Mouse (Mus musculus) spleen, postnatal 10 days (tissue): ENCODE data around the gene Zc3h10.
A peak's percentile ranks its signal among the peaks of the same experiment; 100 is the strongest.
"Not testable (repeated sequence)": the region's sequence is repeated elsewhere in the genome, so short reads cannot be mapped to it uniquely, and the experiment has no call there.

Experiments used
- DNase-seq, 2 experiments: peaks; one replicate each; pipeline ENCODE4 v3.0.0; 2021 to 2022; ENCODE audit warnings: low spot score in 2 of 2

The Zc3h10 gene

GRCm38 (mm10) chr10:128555567-128555966 is 8.0 kb upstream of the Zc3h10 start:
- not testable (repeated sequence) for DNase-seq

GRCm38 (mm10) chr10:128550144-128550823 is 2.7 kb upstream of the Zc3h10 start:
- DNase-seq: not testable (repeated sequence)

DNA sequence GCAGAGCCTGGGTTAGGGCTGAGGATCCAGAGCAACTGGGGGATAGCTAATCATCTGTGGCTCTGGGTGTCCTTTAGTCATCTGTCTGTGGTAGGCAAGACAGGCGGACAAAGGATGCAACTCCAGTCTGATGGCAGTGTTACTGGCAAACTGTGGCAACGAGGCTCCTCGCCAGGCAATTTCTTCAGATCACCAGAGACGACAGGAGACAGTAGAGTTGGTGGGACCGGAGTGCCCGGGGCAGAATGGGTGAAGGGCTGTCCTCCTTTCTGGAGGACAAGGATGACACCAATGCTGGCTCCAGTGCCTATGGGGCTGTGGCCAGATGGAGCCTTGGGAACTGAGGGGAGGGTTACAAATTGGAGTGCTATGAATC is 2.1 kb upstream of the Zc3h10 start:
- peak in 1 of 2 experiments; percentile 24 for DNase-seq

- peak; percentile 85 to 94 for DNase-seq
Measured at GRCm38 (mm10) chr10:128548947-128549681, 1.5 kb upstream of the Zc3h10 start, which contains the start of gene Rpl41. Gene Rpl41 (minus strand): TSS chr10:128549305.

- peak in 1 of 2 experiments; percentile 40 for DNase-seq
Measured at GRCm38 (mm10) chr10:128548051-128548791, 647 bp upstream of the Zc3h10 start.

DNA sequence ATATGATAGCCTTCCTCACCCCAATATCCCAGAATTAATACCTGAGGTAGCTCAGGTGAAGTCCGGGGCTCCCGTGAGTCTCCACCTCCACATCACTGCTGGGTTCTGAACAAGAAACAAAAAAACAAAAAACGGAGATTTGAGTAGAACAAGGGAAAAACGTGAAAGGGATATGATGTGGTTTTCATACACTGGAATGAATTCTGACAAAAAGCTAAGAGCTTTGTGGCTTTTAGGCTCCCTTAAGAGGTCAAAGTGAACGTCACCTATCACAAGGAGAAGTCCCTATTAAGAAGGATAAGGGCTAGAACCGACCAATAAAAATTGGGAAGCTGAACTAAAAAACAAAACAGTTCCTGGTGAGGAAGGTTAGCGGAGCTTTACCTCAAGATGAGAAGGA is 787 bp downstream of the Zc3h10 start:
- no peak for DNase-seq

- DNase-seq: no peak
Measured at GRCm38 (mm10) chr10:128546361-128546760, 1.2 kb downstream of the Zc3h10 start.

DNA sequence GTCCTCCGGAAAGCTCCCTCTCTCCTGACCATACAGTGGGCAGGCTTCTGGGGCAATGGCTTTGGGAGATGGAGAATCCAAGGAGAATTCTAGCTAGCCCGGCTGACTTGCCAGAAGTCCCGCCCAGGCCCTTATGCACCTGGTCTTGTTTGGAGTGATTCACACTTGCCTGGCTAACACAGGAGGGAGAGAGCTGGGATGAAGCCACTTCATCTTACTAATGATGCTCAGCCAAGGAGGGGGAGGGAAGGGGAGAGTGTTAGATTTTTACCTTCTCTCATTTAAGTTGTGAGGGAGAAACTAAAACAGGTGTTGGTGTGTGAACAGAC is 2.0 kb downstream of the Zc3h10 start:
- DNase-seq: no peak

- DNase-seq: peak in 1 of 2 experiments; percentile 26
Measured at GRCm38 (mm10) chr10:128544674-128545569, 2.7 kb downstream of the Zc3h10 start.

GRCm38 (mm10) chr10:128544151-128544657 is 3.4 kb downstream of the Zc3h10 start:
- DNase-seq: no peak

GRCm38 (mm10) chr10:128543100-128543499 is 4.5 kb downstream of the Zc3h10 start:
- no peak for DNase-seq

- no peak for DNase-seq
Measured at GRCm38 (mm10) chr10:128538340-128538870, 9.2 kb downstream of the Zc3h10 start.

GRCm38 (mm10) chr10:128536266-128536940 is 11.2 kb downstream of the Zc3h10 start:
- peak; percentile 84 to 92 for DNase-seq

DNA sequence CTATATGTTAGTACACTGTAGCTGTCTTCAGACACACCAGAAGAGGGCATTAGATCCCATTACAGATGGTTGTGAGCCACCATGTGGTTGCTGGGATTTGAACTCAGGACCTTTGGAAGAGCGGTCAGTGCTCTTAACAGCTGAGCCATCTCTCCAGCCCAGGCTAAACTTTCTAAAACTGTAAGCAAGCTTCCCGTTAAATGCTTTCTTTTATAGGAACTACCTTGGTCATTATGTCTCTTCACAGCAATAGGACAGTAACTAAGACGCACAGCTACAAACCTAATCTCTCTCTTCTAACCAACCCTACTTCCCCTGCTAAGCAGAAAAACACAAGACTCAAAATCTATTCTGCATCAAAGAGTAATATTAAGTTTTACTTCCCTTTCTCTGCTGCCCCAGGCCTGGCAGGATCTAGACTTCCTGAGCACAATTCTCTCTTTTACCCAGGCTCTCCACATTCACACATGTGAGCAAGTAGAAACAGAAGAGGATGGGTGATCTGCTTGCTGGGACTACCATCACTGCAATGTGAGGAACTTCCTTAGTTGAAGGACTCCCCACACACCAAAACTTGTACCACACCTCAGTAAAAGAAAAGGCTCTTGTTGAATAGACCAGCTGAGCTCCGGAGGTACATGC is 11.8 kb downstream of the Zc3h10 start:
- peak in 1 of 2 experiments; percentile 25 for DNase-seq

- DNase-seq: no peak
Measured at GRCm38 (mm10) chr10:128535206-128535605, 12.4 kb downstream of the Zc3h10 start.

GRCm38 (mm10) chr10:128526366-128527356 is 20.9 kb downstream of the Zc3h10 start:
- peak in 1 of 2 experiments; percentile 49 for DNase-seq

DNA sequence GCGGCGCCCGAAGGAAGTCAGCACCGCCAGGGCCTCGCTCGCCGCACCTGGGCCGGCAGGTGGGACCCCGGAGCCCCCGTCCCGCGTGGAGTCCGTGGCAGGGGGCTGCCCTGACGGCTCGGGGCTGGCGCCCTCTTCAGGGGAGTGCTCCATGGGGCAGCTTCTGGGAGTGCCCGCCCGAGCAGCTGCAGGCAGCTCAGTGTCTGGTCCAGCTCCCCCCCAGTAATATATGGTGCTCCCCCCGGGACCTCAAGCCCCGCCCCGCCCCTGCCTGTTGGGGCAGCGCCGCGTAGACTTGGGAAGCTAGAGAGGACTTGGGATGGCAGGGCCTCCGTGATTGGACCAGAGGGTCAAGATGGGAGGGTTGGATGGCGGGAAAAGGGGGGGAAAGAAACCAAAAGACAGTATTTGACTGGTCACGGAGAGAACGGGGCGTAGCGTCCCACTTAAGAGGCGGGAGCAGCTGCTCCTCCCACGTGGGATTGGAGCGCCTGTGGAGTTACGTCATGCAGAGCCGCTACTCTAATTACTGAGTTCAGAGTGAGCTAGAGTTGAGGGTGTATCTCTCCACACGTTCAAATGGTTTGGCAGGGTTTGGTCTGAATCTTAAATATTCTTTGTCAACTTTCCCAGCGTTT is 21.8 kb downstream of the Zc3h10 start, which contains the start of gene Esyt1:
Esyt1 (minus strand) TSS at position 201 of the 638 bp plus-strand sequence.
- DNase-seq: peak in 1 of 2 experiments; percentile 92
